ENCODE assay signal across 9 mouse cellular contexts in the genomic region with DNA sequence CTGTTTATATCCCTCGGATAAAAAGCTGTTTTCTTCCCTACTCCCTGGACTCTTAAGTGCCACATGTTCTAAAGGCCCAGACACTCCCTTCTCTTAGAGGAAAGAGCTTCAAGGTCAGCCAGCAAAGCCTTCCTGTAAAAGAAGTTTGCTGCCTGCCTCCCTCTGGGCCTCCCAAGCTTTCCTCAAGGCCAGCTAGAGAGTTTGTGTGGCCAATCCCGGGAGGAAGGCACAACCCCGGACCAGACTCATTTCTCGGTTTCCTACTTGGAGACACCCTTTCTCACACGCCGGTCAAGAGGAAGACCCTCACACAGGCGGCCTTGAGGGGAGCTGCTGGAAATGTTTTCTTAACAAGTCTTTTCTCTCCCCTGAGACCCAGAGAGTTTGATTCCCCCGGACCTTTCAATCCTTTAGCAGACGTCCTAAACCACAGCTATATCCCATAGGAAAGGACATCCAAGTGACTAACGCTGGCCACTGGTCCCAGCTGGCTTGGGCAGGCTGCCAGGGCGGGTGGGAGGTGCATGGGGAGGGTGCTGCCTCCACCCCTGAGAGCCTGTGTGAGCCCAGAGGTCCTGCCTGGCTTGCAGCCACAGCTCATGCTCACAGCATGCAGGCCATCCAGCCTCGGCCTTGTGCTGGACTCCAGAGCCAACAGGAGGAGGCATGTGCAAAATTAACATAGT.
A peak's percentile ranks its signal among the peaks of the same experiment; 100 is the strongest.
DNase-seq lines count a peak whose midpoint lies in the region; ATAC-seq and TF ChIP-seq lines count a peak whose summit lies in the region.
"Had no signal": no experiment of that assay in that cellular context is flagged by ENCODE, and none has a peak within 500 bp of the region (broad histone marks: within the 10 kb centered on the region; RNA-seq: fewer than 3 reads in every experiment).

No protein-coding gene starts in this region.

- no peaks in the 10 kb centered on the region for H3K36me3 ChIP-seq in kidney, adult 2 months (ENCODE audit: control insufficient read depth, insufficient read depth, low read length)
- no peaks in the 10 kb centered on the region for H3K36me3 ChIP-seq in liver, postnatal 0 days (replicated peaks; ENCODE audit: insufficient read depth, low read length)
- no peaks in the 10 kb centered on the region for H3K36me3 ChIP-seq in stomach, embryonic 15.5 days
- H3K36me3 ChIP-seq: G1E had no signal

- H3K4me2 ChIP-seq in liver, postnatal 0 days (ENCODE audit: low read depth, low read length) = no peak overlapping the region
- no peak overlapping the region for H3K4me2 ChIP-seq in stomach, embryonic 15.5 days

- no peaks in the 10 kb centered on the region for H3K4me1 ChIP-seq in kidney, adult 2 months (ENCODE audit: control insufficient read depth, insufficient read depth, low read length)
- peaks cover 4% of the 10 kb centered on the region; the same call in 1 of the 2 replicates for H3K4me1 ChIP-seq in liver, postnatal 0 days (ENCODE audit: insufficient read depth)
- H3K4me1 ChIP-seq in stomach, embryonic 15.5 days = peaks cover 14% of the 10 kb centered on the region

- no peak for TF ChIP-seq CTCF in kidney, adult 2 months (conservative IDR thresholded peaks at IDR 0.05; ENCODE audit: insufficient read depth, insufficient read length, low read depth, low read length)
- no peak for TF ChIP-seq CTCF in liver, postnatal 0 days (IDR thresholded peaks at IDR 0.05; ENCODE audit: low read depth)

- no peak for TF ChIP-seq POLR2A in kidney, adult 2 months (IDR thresholded peaks at IDR 0.05; ENCODE audit: low read depth, low read length)

- 33% methylated on average over 12 of the region's 12 CpGs for WGBS in kidney, adult 2 months
- WGBS in liver, postnatal 0 days (ENCODE audit: insufficient replicate concordance) = 51% methylated on average over 12 of the region's 12 CpGs
- WGBS in stomach, embryonic 15.5 days = 32% methylated on average over 12 of the region's 12 CpGs

- peak; percentile 31 to 37 for DNase-seq in frontal cortex, postnatal 10 days (ENCODE audit: low spot score in 2 of 2)
- DNase-seq in frontal cortex, postnatal 25 days (ENCODE audit: low spot score in 2 of 2) = no peak
- peak; percentile 63 for DNase-seq in ZHBTc4 (ENCODE audit: low read depth, low spot score)
- peak; percentile 86 for DNase-seq in gastrocnemius, postnatal 25 days
- DNase-seq in kidney, adult 2 months = peak; percentile 85
- DNase-seq in liver, postnatal 0 days = peak; percentile 80

- peak overlapping the region; percentile 58 for H3K27ac ChIP-seq in kidney, adult 2 months (ENCODE audit: insufficient read depth, low read depth, low read length)
- peak overlapping the region; percentile 70 for H3K27ac ChIP-seq in liver, postnatal 0 days (ENCODE audit: low read depth)
- H3K27ac ChIP-seq in stomach, embryonic 15.5 days = peak overlapping the region; percentile 72

- no peaks in the 10 kb centered on the region for H3K27me3 ChIP-seq in kidney, adult 2 months (replicated peaks; ENCODE audit: control insufficient read depth, insufficient read depth, low read length)
- H3K27me3 ChIP-seq in liver, postnatal 0 days (ENCODE audit: insufficient read depth, low read length) = no peaks in the 10 kb centered on the region
- H3K27me3 ChIP-seq in stomach, embryonic 15.5 days (replicated peaks) = no peaks in the 10 kb centered on the region

- TF ChIP-seq EP300 in liver, postnatal 0 days (IDR thresholded peaks at IDR 0.05; ENCODE audit: low read depth) = 0 out of 2 replicates have a peak, but pooled peaks have one; percentile 22

- peak; percentile 72 for ATAC-seq in liver, postnatal 0 days
- ATAC-seq in stomach, embryonic 15.5 days (ENCODE audit: insufficient read depth, low FRiP score, low read depth) = peak; percentile 57; the same call in 1 of the 2 replicates
- no peak for ATAC-seq in megakaryocyte progenitor cell, adult 5-6 weeks (replicated peaks; ENCODE audit: poor library complexity)

- H3K4me3 ChIP-seq in kidney, adult 2 months (ENCODE audit: insufficient read depth, low read depth, low read length) = no peak overlapping the region
- no peak overlapping the region for H3K4me3 ChIP-seq in liver, postnatal 0 days (ENCODE audit: low read depth, low read length)
- H3K4me3 ChIP-seq in stomach, embryonic 15.5 days (replicated peaks) = no peak overlapping the region

- H3K9ac ChIP-seq in liver, postnatal 0 days (replicated peaks) = no peak overlapping the region
- H3K9ac ChIP-seq in stomach, embryonic 15.5 days = no peak overlapping the region

- H3K9me3 ChIP-seq in liver, postnatal 0 days (ENCODE audit: low read length) = no peaks in the 10 kb centered on the region
- H3K9me3 ChIP-seq in stomach, embryonic 15.5 days = no peaks in the 10 kb centered on the region
- H3K9me3 ChIP-seq: G1E had no signal

Comparison
In these comparisons a context has a peak if more than half of its experiments do, and no peak if none do; other contexts are left out.
1. DNase-seq: peak in frontal cortex, postnatal 10 days (2 of 2), ZHBTc4 (single experiment), gastrocnemius, postnatal 25 days (single experiment), kidney, adult 2 months (single experiment) and liver, postnatal 0 days (single experiment); none in frontal cortex, postnatal 25 days (0 of 2).
2. Peak in every context shown above with its lines, with median percentiles within 50 percentile points of each other: H3K27ac ChIP-seq.